Mouse (Mus musculus): ENCODE results near the gene Hecw2. TPM values are rescaled to one million over a fixed set of nuclear protein-coding genes. Genes with fewer than 3 reads are reported as not detected.

The Hecw2 gene
- under 1 TPM in 1 of 2 experiments, not detected in 1; 0.22 TPM for total RNA-seq (2023)

GRCm38 (mm10) chr1:54194954-54195305, at the start of gene Hecw2:
Gene Hecw2, minus strand, starts transcription at chr1:54195168.

DNA sequence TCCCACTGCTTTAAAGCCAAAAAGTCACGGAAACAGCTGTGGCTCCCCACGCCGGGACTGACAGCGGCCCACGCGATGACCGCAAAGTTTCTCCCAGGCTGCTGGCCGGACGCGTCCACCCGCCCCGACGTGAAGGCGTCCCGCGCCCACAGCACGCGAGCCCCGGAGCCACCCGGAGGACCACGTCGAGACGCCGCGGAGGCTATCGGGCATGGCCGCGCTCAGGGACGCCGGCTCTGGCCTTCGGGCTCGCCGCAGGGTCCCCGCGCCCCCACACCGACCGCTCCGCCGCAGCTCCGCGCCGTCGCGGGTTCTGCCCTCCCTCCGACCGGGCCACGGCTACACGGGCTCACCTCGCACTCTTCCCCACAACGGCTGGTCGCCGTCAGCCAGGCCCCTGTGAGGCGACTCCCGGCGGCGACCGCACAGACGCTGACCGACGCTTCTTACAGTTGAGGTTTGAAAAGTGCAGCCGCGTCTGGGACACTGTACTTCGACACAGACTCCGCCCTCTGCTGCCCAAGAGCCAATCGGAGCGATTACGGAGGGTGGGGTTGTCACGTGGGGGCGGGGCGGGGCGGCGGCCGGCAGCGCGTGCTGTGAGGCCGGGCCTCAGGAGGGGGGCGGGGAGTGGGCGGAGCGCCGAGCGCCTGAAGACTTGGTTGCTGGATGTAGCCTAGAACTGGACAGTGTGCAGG, 410.1 kb downstream of the Hecw2 start, which contains the start of gene Stk17b:
Gene Stk17b, minus strand, starts transcription at position 504 of the 698 bp plus-strand sequence.

Other genes with a start within 250 kb of the Hecw2 start
- gene Ccdc150, start 55.5 kb upstream of the Hecw2 start, total RNA-seq (2023): under 1 TPM; 0.22 to 0.33 TPM
- gene Gtf3c3, start 243.8 kb upstream of the Hecw2 start, total RNA-seq (2023): 1 to 10 TPM; 6.0 to 7.2 TPM